Mouse (Mus musculus) spleen, adult 2 months (tissue): Measurements from ENCODE around the gene Xrcc5.

ENCODE experiments used
- CTCF ChIP-seq: fragments of 200-500 bp; IDR thresholded peaks from 2 replicates; pipeline ENCODE4 v1.5.1; 2011; ENCODE audit warnings: mild to moderate bottlenecking, inconsistent platforms; ENCODE audit not compliant: insufficient read depth, insufficient read length, insufficient replicate concordance; ENCODE audit errors: extremely low read depth
- POLR2A ChIP-seq: fragments of 200-500 bp; IDR thresholded peaks from 2 replicates; pipeline ENCODE4 v1.6.1; 2011; ENCODE audit warnings: low read depth, low read length, inconsistent platforms

DNA sequence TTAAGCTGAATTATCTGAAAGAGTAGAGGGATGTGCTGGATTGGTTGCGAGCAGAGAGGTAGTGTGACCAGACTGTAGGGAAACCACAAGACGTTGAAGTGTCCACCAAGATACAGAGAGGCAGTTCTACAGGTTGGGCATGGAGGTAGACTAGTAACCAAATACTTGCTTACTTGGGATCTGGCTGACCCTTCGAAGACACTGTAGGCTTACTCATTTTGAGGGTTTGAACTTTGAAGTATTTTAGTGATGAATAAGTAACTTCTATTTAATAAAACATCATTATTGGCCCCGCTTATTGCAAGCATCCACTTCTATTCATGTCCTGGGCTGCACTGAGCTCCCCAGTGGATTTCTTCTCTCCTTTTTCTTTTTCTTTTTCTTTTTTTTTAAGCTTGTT is 15.8 kb upstream of the Xrcc5 start:
- TF ChIP-seq POLR2A = no peak
- no peak for TF ChIP-seq CTCF
